Mouse (Mus musculus) heart, embryonic 15.5 days (tissue): Measurements from ENCODE around the gene Ubox5. TPM values are rescaled to one million over a fixed set of nuclear protein-coding genes. Genes with fewer than 3 reads are reported as not detected.
A peak's percentile ranks its signal among the peaks of the same experiment; 100 is the strongest.

Experiments used
- ATAC-seq: fragments of 200-750 bp; cut with Nextera tagmentation; replicated peaks from 2 replicates; pipeline ENCODE4 v1.8.0; 2017; ENCODE audit warnings: low read depth, moderate TSS enrichment; ENCODE audit not compliant: insufficient number of reproducible peaks, insufficient read depth, low FRiP score
- H3K27ac ChIP-seq: fragments of 300-500 bp; sonication (generic); 2 replicates; pipeline ENCODE4 v1.5.1; 2015; ENCODE audit warnings: mild to moderate bottlenecking, inconsistent platforms
- H3K27me3 ChIP-seq: fragments of 300-500 bp; sonication (generic); 2 replicates; pipeline ENCODE4 v1.6.1; 2015; ENCODE audit warnings: inconsistent platforms
- H3K36me3 ChIP-seq: fragments of 300-500 bp; sonication (generic); 2 replicates; pipeline ENCODE4 v1.6.1; 2015; ENCODE audit warnings: mild to moderate bottlenecking, inconsistent platforms
- H3K4me1 ChIP-seq: fragments of 300-500 bp; sonication (generic); replicated peaks from 2 replicates; pipeline ENCODE4 v1.6.1; 2015; ENCODE audit warnings: inconsistent platforms
- H3K4me2 ChIP-seq: fragments of 300-500 bp; sonication (generic); 2 replicates; pipeline ENCODE4 v1.6.1; 2015; ENCODE audit warnings: inconsistent platforms, mild to moderate bottlenecking, moderate library complexity
- H3K4me3 ChIP-seq: fragments of 300-500 bp; sonication (generic); 2 replicates; pipeline ENCODE4 v1.5.1; 2015; ENCODE audit warnings: mild to moderate bottlenecking, inconsistent platforms
- H3K9ac ChIP-seq: fragments of 300-500 bp; sonication (generic); 2 replicates; pipeline ENCODE4 v1.6.1; 2015; ENCODE audit warnings: mild to moderate bottlenecking, inconsistent platforms
- H3K9me3 ChIP-seq: fragments of 300-500 bp; sonication (generic); replicated peaks from 2 replicates; pipeline ENCODE4 v1.6.1; 2016; ENCODE audit warnings: inconsistent platforms
- WGBS: fragments of 180-500 bp; shearing (Covaris S2); methylation state at CpG from one replicate; pipeline ENCODE4 v1.1.7; 2015; ENCODE audit warnings: mixed read lengths; 5-methylcytosine and 5-hydroxymethylcytosine counted together
- polyA plus RNA-seq: library from polyadenylated mRNA; unstranded; fragments of >200 nt; fragmentation: Nextera tagmentation; extraction: Ambion mirVana; gene quantifications from 2 replicates; pipeline ENCODE4 v1.2.1, GENCODE M21; 2015

Ubox5 gene
- polyA plus RNA-seq, 1 experiment from 2014 or later, result 5.8 TPM

- H3K27me3 ChIP-seq, result peaks cover 67% of the 10 kb centered on the region
- no peaks in the 10 kb centered on the region for H3K9me3 ChIP-seq
- 15% methylated on average over 14 of the region's 14 CpGs for WGBS
- H3K4me3 ChIP-seq, result peak overlapping the region; percentile 55
- H3K36me3 ChIP-seq, result no peaks in the 10 kb centered on the region
- no peak for ATAC-seq
- H3K4me1 ChIP-seq, result peaks cover 25% of the 10 kb centered on the region
- H3K27ac ChIP-seq, result no peak overlapping the region
- peak overlapping the region; percentile 56 for H3K9ac ChIP-seq
- peak overlapping the region; percentile 91 for H3K4me2 ChIP-seq
Measured at GRCm38 (mm10) chr2:130634006-130634738, 4.3 kb upstream of the Ubox5 start.

- H3K36me3 ChIP-seq, result no peaks in the 10 kb centered on the region
- H3K9me3 ChIP-seq, result no peaks in the 10 kb centered on the region
- H3K4me3 ChIP-seq, result no peak overlapping the region
- no peak for ATAC-seq
- no peak overlapping the region for H3K9ac ChIP-seq
- 56% methylated on average over 5 of the region's 5 CpGs for WGBS
- no peak overlapping the region for H3K27ac ChIP-seq
- peaks cover 33% of the 10 kb centered on the region for H3K4me1 ChIP-seq
- H3K4me2 ChIP-seq, result no peak overlapping the region
- peaks cover 57% of the 10 kb centered on the region for H3K27me3 ChIP-seq
Measured at GRCm38 (mm10) chr2:130632887-130633675, 3.2 kb upstream of the Ubox5 start.

- Histone ChIP-seq H3K27ac (no peak overlapping the region), H3K4me2 (no peak overlapping the region), H3K27me3 (peaks cover 50% of the 10 kb centered on the region), H3K4me1 (peaks cover 33% of the 10 kb centered on the region), H3K9ac (no peak overlapping the region), H3K36me3 (peaks cover 2% of the 10 kb centered on the region), H3K4me3 (no peak overlapping the region), H3K9me3 (no peaks in the 10 kb centered on the region)
- ATAC-seq, result no peak
- WGBS, result 75% methylated on average over 1 of the region's 1 CpGs
Measured at GRCm38 (mm10) chr2:130632416-130632815, 2.6 kb upstream of the Ubox5 start.

GRCm38 (mm10) chr2:130629080-130629838 lies 579 bp downstream of the Ubox5 start:
- Histone ChIP-seq H3K27me3 (peaks cover 18% of the 10 kb centered on the region), H3K9ac (peak overlapping the region; percentile 85), H3K4me2 (peak overlapping the region; percentile 79), H3K4me3 (peak overlapping the region; percentile 90), H3K9me3 (no peaks in the 10 kb centered on the region), H3K4me1 (peaks cover 12% of the 10 kb centered on the region), H3K27ac (peak overlapping the region; percentile 67), H3K36me3 (peaks cover 12% of the 10 kb centered on the region)
- peak; percentile 25 for ATAC-seq
- WGBS, result 1% methylated on average over 37 of the region's 37 CpGs

- Histone ChIP-seq H3K27ac (no peak overlapping the region), H3K9ac (no peak overlapping the region), H3K4me3 (peak overlapping the region; percentile 90), H3K27me3 (peaks cover 10% of the 10 kb centered on the region; the same call in 1 of the 2 replicates), H3K4me2 (peak overlapping the region; percentile 79), H3K36me3 (peaks cover 12% of the 10 kb centered on the region), H3K4me1 (peaks cover 10% of the 10 kb centered on the region), H3K9me3 (no peaks in the 10 kb centered on the region)
- 58% methylated on average over 3 of the region's 3 CpGs for WGBS
- no peak for ATAC-seq
Measured at GRCm38 (mm10) chr2:130628424-130628823, 1.4 kb downstream of the Ubox5 start.

GRCm38 (mm10) chr2:130618972-130619371 lies 10.9 kb downstream of the Ubox5 start:
- H3K4me2 ChIP-seq, result no peak overlapping the region
- 85% methylated on average over 7 of the region's 7 CpGs for WGBS
- H3K36me3 ChIP-seq, result peaks cover 39% of the 10 kb centered on the region
- no peaks in the 10 kb centered on the region for H3K4me1 ChIP-seq
- no peaks in the 10 kb centered on the region for H3K27me3 ChIP-seq
- ATAC-seq, result no peak
- H3K27ac ChIP-seq, result no peak overlapping the region
- no peak overlapping the region for H3K9ac ChIP-seq
- no peaks in the 10 kb centered on the region for H3K9me3 ChIP-seq
- no peak overlapping the region for H3K4me3 ChIP-seq

GRCm38 (mm10) chr2:130613091-130613490 lies 16.7 kb downstream of the Ubox5 start:
- no peaks in the 10 kb centered on the region for H3K9me3 ChIP-seq
- WGBS, result 69% methylated on average over 3 of the region's 3 CpGs
- H3K4me1 ChIP-seq, result no peaks in the 10 kb centered on the region
- no peak overlapping the region for H3K9ac ChIP-seq
- peaks cover 35% of the 10 kb centered on the region for H3K36me3 ChIP-seq
- H3K27ac ChIP-seq, result no peak overlapping the region
- no peak for ATAC-seq
- no peak overlapping the region for H3K4me3 ChIP-seq
- H3K4me2 ChIP-seq, result no peak overlapping the region
- H3K27me3 ChIP-seq, result no peaks in the 10 kb centered on the region

- H3K9ac ChIP-seq, result no peak overlapping the region
- H3K9me3 ChIP-seq, result no peaks in the 10 kb centered on the region
- H3K27ac ChIP-seq, result no peak overlapping the region
- peaks cover 45% of the 10 kb centered on the region for H3K36me3 ChIP-seq
- H3K4me1 ChIP-seq, result no peaks in the 10 kb centered on the region
- WGBS, result 68% methylated on average over 4 of the region's 4 CpGs
- ATAC-seq, result no peak
- H3K27me3 ChIP-seq, result no peaks in the 10 kb centered on the region
- H3K4me3 ChIP-seq, result no peak overlapping the region
- no peak overlapping the region for H3K4me2 ChIP-seq
Measured at GRCm38 (mm10) chr2:130602195-130602594, 27.6 kb downstream of the Ubox5 start.

GRCm38 (mm10) chr2:130598399-130598798 lies 31.4 kb downstream of the Ubox5 start:
- Histone ChIP-seq H3K9me3 (no peaks in the 10 kb centered on the region), H3K4me3 (no peak overlapping the region), H3K4me2 (no peak overlapping the region), H3K9ac (no peak overlapping the region), H3K27ac (peak overlapping the region; percentile 30; the same call in 1 of the 2 replicates), H3K36me3 (peaks cover 53% of the 10 kb centered on the region), H3K27me3 (no peaks in the 10 kb centered on the region), H3K4me1 (no peaks in the 10 kb centered on the region)
- 0 out of 2 replicates have a peak, but pooled peaks have one; percentile 47 for ATAC-seq
- WGBS, result 65% methylated on average over 3 of the region's 3 CpGs

- peaks cover 46% of the 10 kb centered on the region for H3K36me3 ChIP-seq
- no peak overlapping the region for H3K4me3 ChIP-seq
- H3K27me3 ChIP-seq, result no peaks in the 10 kb centered on the region
- 13% methylated on average over 1 of the region's 1 CpGs for WGBS
- no peak overlapping the region for H3K4me2 ChIP-seq
- no peak for ATAC-seq
- H3K9me3 ChIP-seq, result no peaks in the 10 kb centered on the region
- H3K9ac ChIP-seq, result no peak overlapping the region
- H3K4me1 ChIP-seq, result no peaks in the 10 kb centered on the region
- no peak overlapping the region for H3K27ac ChIP-seq
Measured at GRCm38 (mm10) chr2:130597601-130598010, 32.2 kb downstream of the Ubox5 start.

- no peaks in the 10 kb centered on the region for H3K27me3 ChIP-seq
- ATAC-seq, result no peak
- no peak overlapping the region for H3K4me3 ChIP-seq
- no peaks in the 10 kb centered on the region for H3K4me1 ChIP-seq
- no peak overlapping the region for H3K27ac ChIP-seq
- no peak overlapping the region for H3K4me2 ChIP-seq
- no peaks in the 10 kb centered on the region for H3K9me3 ChIP-seq
- 70% methylated on average over 1 of the region's 1 CpGs for WGBS
- peaks cover 39% of the 10 kb centered on the region for H3K36me3 ChIP-seq
- no peak overlapping the region for H3K9ac ChIP-seq
Measured at GRCm38 (mm10) chr2:130595596-130595995, 34.2 kb downstream of the Ubox5 start.
